Mouse (Mus musculus) CD4-positive, CD25-positive, alpha-beta regulatory T cell, adult 2 months (primary cell): ENCODE data around the gene Sik1.
A peak's percentile ranks its signal among the peaks of the same experiment; 100 is the strongest.
"Not testable (repeated sequence)": the region's sequence is repeated elsewhere in the genome, so short reads cannot be mapped to it uniquely, and the experiment has no call there.

Source experiments
- DNase-seq: peaks from one replicate; pipeline ENCODE4 v3.0.0-alpha.2; 2012; ENCODE audit warnings: low read depth, low spot score

Gene Sik1

DNA sequence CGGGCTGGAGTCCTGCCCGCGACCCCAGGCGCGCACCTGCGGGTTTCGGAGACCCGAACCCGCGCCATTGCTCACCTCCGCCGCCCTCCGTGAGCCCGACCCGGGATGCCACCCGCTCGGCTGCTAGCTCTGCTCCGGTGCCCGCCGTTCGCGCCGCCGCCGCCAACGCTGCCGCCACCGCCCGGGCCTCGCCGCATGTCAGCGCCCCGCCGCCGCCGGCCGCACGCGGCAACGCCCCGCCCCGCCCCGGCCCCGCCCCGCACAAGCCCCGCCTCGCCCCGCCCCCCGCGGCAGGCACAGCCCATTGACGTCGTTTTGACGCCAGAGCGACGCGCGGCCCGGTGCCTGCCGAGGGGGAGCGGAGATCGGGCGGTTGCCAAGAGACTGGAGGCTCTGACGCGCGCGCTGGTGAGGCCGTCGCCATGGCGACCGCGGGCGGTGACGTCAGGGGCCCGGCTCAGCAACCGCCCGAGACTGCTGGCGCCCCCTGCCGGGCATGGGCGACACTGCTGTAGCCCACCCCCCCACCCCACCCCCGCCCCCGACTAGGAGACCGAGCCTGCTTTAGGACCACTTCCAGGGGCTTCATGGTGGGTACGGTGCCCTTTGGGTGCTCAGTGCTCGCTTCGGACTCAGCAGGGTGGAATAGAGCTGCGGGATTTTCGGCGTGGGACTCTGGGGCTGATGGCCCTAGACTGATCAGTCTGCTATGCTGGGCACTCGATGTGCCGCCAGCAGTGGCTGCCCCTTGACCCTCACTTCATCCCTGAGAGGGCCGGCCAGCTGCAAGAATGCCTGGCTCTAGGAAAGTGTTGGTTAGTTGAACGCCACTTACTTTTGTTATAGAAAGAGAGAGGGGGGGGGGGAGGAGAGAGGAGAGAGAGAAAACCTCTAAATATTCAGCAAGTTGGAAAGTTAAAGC lies at the start of gene Sik1:
TSS of gene Sik1 (minus strand) at position 208 of the 922 bp plus-strand sequence.
- peak; percentile 100 for DNase-seq

- peak; percentile 39 for DNase-seq
Observed at GRCm38 (mm10) chr17:31905201-31905790, 49.7 kb upstream of the Sik1 start.

GRCm38 (mm10) chr17:31904036-31904435 lies 48.4 kb upstream of the Sik1 start:
- DNase-seq = no peak

DNA sequence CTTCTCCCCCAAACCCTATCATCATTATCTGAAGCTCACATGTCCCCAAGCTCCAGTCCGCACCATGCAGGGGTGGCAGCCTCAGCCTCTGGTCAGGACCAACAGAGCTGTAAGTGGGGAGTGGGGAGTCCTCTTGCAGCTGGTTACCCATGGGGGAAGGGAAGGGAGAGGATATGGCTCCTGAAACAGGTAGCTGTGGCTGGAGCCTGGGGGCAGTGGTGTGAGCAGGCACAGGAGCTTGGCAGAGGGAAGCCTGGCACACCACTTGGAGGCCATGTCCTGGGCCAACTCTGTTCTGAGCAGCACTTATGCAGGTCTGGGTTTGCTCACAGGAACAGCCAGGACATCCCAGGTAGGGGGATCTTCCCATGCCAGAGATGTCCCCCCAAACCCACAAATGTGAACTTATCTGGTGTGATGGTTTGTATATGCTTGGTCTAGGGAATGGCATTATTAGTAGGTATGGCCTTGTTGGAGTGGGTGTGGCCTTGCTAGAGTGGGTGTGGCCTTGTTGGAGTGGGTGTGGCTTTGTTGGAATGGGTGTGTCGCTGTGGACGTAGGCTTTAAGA lies 47.1 kb upstream of the Sik1 start:
- no peak for DNase-seq

DNA sequence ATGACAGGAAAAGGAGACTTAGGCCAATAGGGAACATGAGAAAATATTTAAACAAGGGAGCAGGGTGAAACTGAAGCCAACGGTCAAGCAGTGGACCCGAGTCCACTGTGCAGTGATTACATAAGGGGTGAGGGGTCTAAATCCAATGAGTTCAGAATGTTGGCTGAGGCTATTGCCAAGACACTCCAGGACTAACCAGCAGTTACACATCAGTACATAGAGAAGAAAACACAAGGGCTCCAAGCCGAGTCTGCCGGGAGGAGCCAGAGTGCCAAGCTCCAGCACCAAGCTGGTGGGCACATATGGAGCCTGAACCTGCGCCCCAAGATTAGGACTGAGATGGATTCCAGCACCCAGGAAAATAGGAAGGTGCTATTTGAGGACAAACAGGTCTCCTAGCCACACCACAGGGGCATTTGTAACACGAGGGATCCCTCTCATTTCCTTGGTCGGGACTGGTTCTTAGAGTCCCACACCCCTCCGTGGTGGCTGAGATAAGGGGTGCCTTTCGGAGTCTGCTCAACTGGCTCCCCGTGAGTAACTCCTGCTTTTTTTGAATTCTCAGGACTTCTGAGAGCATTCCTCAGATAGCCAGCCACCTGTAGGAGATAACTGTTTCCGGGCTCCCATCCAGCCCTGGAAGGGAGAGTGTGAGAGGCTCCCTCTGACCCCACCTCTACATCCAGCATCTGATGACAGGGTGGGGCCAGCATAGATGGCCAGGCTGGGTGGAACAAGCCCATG lies 46.0 kb upstream of the Sik1 start:
- no peak for DNase-seq

- no peak for DNase-seq
Observed at GRCm38 (mm10) chr17:31898941-31899340, 43.3 kb upstream of the Sik1 start.

DNA sequence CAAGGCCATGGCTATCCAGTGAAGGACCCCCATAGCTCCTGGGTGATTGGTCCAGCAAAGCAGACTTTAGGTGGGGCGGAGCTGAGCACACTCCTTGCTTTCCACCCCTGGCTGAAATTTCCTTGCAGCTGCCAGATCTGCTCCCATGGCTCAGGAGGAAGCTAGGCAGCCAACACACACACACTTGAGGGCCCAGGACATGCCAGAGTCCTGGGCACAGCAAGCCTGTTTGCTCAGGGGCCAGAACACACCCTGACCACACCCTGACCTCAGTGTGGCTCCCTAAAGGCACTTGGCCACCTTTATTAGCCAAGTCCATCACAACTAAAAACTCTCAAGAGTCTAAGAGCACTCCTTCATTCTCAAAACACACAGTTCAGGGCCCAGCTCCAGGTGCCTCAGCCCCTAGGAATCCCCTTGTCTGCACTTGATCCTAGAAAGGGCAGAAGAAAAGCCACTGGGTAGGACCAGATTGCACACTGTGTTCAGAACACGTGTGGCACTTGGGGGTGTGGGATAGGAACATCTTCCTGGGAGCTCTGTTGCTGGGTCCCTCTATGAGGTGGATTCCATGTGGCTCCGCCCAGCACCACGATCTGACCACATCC lies 41.7 kb upstream of the Sik1 start:
- DNase-seq = no peak

DNA sequence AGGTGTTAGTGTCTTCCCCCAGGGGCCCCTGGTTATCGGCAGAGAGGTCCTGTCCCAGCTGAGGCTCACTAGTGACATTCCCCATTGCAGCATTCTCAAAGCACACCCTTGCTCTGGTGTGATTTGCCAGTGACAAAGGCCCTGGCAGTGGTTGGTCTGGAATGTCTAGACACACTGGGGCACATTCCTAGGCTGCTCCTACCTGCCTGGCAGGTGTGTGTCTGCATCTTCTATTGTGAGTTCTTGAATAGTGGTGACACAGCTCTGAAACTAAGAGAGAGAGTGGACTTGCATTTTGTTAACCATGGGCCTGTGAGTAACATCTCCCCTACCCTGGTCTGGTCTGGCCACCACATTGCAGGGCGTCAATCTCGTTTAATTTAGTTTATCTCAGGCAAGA lies 41.1 kb upstream of the Sik1 start:
- DNase-seq = no peak

GRCm38 (mm10) chr17:31896311-31896710 lies 40.7 kb upstream of the Sik1 start:
- no peak for DNase-seq

- no peak for DNase-seq
Observed at GRCm38 (mm10) chr17:31893371-31894060, 37.9 kb upstream of the Sik1 start.

GRCm38 (mm10) chr17:31892750-31893149 lies 37.1 kb upstream of the Sik1 start:
- no peak for DNase-seq

DNA sequence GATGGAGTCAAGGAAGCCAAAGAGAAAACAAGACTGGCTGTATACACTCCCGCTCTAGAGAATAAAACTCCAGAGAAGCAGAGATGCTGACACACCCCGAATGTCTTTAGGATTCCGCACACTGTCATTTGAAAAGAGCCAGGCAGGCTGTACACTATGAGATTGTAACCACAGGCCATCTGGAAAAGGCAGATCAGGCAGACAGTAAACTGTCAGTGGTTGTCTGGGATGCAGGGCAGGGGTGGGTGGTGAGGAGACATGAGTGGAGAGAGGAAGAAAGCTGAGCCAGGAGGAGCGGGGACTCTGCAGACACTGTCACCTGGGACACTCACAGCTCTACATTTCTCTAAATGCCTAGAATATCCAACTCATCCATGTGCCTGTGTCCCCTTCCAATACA lies 36.3 kb upstream of the Sik1 start:
- DNase-seq = no peak

DNA sequence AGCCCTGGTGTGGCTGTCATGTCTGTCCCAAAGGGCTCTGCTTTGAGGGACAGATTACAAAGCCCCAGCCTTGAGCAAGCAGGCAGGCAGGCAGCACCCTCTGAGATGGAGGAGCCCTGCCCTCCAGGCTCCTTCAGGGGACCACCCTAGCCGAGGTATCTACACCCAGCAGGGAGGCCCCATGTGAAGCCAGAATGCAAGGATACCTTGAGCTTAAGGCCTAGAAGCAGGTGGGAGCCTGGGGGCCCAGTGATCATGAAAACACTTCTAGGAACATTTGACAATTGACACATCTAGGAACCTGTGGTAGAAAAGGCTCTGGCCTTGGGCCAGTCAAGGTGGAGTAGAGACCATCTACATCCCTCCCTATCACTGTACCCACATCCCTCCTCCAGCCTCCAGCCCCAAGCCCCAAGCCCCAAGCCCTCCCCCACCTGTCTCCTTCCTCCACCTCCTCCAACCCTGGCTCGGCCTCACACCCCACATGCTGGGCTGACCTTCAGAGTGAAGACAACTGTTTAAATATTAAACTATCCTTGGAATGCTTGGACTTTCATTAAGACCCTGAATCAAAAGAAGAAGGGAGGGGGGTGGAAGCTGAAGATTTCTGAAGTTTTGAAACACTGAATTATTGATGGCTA lies 34.8 kb upstream of the Sik1 start:
- no peak for DNase-seq

DNA sequence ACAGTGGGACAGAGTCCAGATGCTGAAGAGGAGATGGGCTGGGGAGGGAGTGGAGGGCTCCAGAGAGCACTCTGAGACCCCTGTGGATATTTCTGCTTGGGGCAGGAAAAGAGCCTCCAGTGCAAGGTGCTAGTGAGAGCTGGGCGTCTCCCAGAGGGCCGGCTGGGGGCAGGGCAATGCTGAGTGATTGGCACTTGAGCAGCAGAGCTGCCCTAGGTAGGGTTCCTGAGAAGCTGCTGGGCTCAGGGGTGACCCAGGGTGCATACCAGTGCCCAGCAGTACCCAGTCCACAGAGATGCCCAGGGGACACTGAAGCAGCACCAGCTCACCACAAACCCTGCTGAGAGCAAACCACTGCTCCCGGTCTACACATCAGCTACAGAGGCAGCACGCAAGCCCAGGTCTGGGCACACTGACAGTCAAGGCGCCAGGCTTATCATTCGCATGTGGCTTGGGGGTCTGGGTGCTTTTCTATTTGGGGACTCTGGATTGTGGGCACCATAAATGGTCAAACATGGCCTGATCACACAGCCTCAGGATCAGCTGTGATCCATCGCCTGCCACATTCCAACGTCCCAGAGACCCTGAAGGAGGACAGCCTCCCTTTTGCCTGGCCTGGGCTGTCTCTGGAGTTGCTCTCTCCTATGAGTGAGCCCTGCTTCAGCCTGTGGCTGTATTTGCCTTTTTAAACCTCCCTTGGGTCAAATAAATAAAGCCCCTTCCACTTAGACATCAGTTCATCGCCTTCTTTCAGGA lies 34.0 kb upstream of the Sik1 start:
- DNase-seq = no peak

- DNase-seq = no peak
Observed at GRCm38 (mm10) chr17:31888540-31888939, 32.9 kb upstream of the Sik1 start.

DNA sequence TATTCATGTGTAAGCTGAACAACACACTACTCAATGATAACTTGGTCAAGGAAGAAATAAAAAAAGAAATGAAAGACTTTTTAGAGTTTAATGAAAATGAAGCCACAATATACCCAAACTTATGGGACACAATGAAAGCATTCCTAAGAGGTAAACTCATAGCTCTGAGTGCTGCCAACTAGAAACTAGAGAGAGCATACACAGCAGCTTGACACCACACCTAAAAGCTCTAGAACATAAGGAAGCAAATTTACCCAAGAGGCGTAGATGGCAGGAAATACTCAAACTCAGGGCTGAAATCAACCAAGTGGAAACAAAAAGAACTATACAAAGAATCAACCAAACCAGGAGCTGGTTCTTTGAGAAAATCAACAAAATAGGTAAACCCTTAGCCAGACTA lies 29.1 kb upstream of the Sik1 start:
- not testable (repeated sequence) for DNase-seq

DNA sequence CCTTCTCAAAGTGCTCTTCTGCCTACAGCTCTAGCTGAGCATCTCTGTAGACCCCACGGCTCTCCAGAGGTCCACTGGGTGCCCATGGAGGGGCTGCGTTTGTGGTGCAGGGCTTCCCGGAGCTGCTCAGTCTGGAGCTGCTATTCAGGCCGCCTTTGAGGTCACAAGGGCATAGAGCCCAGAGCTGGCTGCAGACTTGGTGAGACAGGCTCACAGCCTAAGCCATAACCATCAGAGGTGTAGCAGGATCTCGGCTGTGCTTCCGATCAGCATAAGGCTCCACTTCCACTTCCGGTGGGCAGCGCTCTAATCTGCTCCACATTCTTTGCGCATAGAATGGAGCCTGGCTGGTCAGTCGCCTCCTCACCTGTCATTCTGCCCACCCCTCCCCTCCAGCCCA lies 23.8 kb upstream of the Sik1 start:
- DNase-seq = no peak

GRCm38 (mm10) chr17:31877650-31878141 lies 22.1 kb upstream of the Sik1 start:
- DNase-seq = no peak

DNA sequence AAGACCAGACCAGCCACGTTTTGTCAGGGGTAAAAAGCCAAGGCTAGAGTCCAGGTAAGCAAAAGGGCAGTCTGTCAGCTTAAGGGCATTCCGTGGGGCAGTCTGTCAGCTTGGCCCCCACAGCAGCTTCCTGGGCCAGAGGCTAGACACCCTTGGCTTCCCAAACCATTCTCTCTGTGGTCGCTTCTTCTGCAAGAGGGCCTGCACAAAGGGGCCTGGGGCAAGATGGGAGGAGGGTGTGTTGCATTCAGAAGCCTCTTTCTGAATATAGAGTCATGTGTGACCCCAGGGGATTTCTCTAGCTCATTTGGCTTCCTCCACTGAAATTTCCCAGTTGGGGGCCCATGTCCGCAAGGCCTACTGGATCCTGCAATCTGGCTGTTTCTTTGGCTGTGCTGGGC lies 21.6 kb upstream of the Sik1 start:
- no peak for DNase-seq

DNA sequence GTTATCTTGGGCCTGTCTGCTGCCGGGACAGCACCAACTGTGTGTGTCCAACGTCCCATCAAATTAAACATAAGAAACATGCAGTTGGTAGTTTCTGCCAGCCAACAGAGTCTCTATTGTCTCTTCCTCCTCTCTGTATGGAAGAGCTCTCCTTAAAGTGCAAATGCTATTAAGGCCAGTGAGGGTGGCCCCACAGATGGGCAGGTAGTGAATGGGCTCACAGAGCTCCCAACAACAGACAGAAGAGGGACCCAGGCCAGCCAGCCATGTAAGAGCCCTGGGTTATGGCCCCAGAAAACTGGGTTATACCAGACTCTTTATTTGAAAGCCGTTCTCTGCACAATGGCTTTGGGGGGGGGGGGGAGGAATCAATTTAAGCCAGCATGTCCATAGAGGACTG lies 21.2 kb upstream of the Sik1 start:
- no peak for DNase-seq
